Mouse (Mus musculus): ENCODE results near the gene Rnf130. TPM values are rescaled to one million over a fixed set of nuclear protein-coding genes. Genes with fewer than 3 reads are reported as not detected.

The Rnf130 gene
- total and polyA plus RNA-seq, 3 experiments = not detected

DNA sequence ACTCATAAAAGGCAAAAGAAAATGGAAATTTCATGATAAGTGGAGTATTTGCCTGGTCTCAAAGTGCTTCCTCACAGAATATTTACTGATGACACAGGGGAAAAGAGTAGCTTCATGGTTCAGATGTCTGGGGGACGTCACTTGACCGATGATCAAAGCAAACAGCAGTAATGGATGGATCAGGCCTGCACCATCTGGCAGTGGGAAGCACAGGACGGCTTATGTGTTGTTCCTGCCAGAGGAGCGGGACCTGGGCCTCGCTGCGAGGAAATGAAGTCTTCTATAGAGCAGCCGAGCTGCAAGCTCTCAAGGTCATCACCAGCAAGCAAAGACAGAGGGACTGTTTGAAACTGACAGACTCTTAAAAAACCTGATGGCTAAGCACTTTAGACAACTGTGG lies 37.0 kb downstream of the Rnf130 start:
- H3K4me2 ChIP-seq (ENCODE audit: insufficient read depth, low read depth, poor library complexity, severe bottlenecking) = no peak overlapping the region
- no peaks in the 10 kb centered on the region for H3K36me3 ChIP-seq (replicated peaks in 1 of 2; ENCODE audit: control insufficient read depth in 1 of 2, insufficient read depth in 1 of 2, low read length in 1 of 2)
- dilution Hi-C loops (cut with MboI; ENCODE audit: extremely low pct_ligation_motif_present, extremely low pct_unique_long_range_greater_than_20kb, low sequenced_read_pairs) (no loop called here), in situ Hi-C loops (cut with MboI; ENCODE audit: low pct_ligation_motif_present, low pct_unique_long_range_greater_than_20kb, low sequenced_read_pairs) (no loop called here)
- no peaks in the 10 kb centered on the region for H3K79me2 ChIP-seq (replicated peaks; ENCODE audit: control insufficient read depth, extremely low read depth, insufficient read depth, poor library complexity, severe bottlenecking)
- no peak for DNase-seq (ENCODE audit: extremely low read depth)
- H3K27ac ChIP-seq (ENCODE audit: insufficient read depth, low read depth) = no peak overlapping the region
- no peak overlapping the region for H3K4me3 ChIP-seq (replicated peaks in 1 of 3; ENCODE audit: low read depth in 2 of 3, low read length in 2 of 3, poor library complexity in 1 of 3)
- H3K9ac ChIP-seq (ENCODE audit: insufficient read depth, low read depth) = no peak overlapping the region
- H3K27me3 ChIP-seq (replicated peaks) = peaks cover 3% of the 10 kb centered on the region
- TF ChIP-seq ZNF384 (IDR thresholded peaks at IDR 0.05; ENCODE audit: low read depth, low read length) (no peak), MEF2A (IDR thresholded peaks at IDR 0.05; ENCODE audit: borderline replicate concordance, low read depth, low read length) (no peak), MYC (IDR thresholded peaks at IDR 0.05; ENCODE audit: low read depth, low read length) (no peak)
- H3K9me3 ChIP-seq (replicated peaks; ENCODE audit: low read length) = no peaks in the 10 kb centered on the region
- no peaks in the 10 kb centered on the region for H3K4me1 ChIP-seq (ENCODE audit: control insufficient read depth in 1 of 2, insufficient read depth in 2 of 2)

DNA sequence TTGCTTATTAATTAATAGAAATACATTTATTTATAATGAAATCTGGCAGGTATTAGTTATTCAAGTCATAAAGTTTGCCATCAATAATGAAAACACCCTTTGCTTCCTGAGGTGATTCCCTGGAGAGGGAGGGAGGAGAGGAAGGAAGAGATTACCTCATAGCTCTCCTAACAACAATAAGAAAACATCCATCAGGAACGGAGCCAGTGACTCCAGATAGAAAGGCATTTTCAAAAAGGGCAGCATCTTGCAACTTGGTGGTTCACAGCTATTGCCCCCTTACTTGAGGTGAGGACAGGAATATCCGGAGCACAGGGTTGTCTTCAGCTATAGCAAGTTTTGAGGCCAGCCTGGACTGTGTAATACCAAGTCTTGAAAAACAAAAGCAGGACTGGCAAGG lies 40.9 kb downstream of the Rnf130 start:
- Histone ChIP-seq H3K4me2 (ENCODE audit: insufficient read depth, low read depth, poor library complexity, severe bottlenecking) (no peak overlapping the region), H3K36me3 (replicated peaks in 1 of 2; ENCODE audit: control insufficient read depth in 1 of 2, insufficient read depth in 1 of 2, low read length in 1 of 2) (no peaks in the 10 kb centered on the region), H3K27ac (ENCODE audit: insufficient read depth, low read depth) (no peak overlapping the region), H3K4me1 (ENCODE audit: control insufficient read depth in 1 of 2, insufficient read depth in 2 of 2) (no peaks in the 10 kb centered on the region), H3K9me3 (replicated peaks; ENCODE audit: low read length) (no peaks in the 10 kb centered on the region), H3K27me3 (replicated peaks) (peaks cover 1% of the 10 kb centered on the region), H3K9ac (ENCODE audit: insufficient read depth, low read depth) (no peak overlapping the region), H3K4me3 (replicated peaks in 1 of 3; ENCODE audit: low read depth in 2 of 3, low read length in 2 of 3, poor library complexity in 1 of 3) (no peak overlapping the region), H3K79me2 (replicated peaks; ENCODE audit: control insufficient read depth, extremely low read depth, insufficient read depth, poor library complexity, severe bottlenecking) (no peaks in the 10 kb centered on the region)
- dilution Hi-C loops (cut with MboI; ENCODE audit: extremely low pct_ligation_motif_present, extremely low pct_unique_long_range_greater_than_20kb, low sequenced_read_pairs) (no loop called here), in situ Hi-C loops (cut with MboI; ENCODE audit: low pct_ligation_motif_present, low pct_unique_long_range_greater_than_20kb, low sequenced_read_pairs) (no loop called here)
- DNase-seq (ENCODE audit: extremely low read depth) = no peak
- no peak for TF ChIP-seq ELF1 (IDR thresholded peaks at IDR 0.05; ENCODE audit: low read depth, low read length)
- no peak for TF ChIP-seq E2F4 (IDR thresholded peaks at IDR 0.05; ENCODE audit: insufficient replicate concordance, low read depth, low read length)
- no peak for TF ChIP-seq CHD2 (IDR thresholded peaks at IDR 0.05; ENCODE audit: low read length)
- no peak for TF ChIP-seq MAX (IDR thresholded peaks at IDR 0.05; ENCODE audit: low read length)
- TF ChIP-seq USF1 (IDR thresholded peaks at IDR 0.05; ENCODE audit: low read depth, low read length) = no peak
- no peak for TF ChIP-seq CTCF (conservative IDR thresholded peaks at IDR 0.05 in 1 of 2, IDR thresholded peaks at IDR 0.05 in 1 of 2; ENCODE audit: low read depth in 2 of 2, low read length in 2 of 2)
- no peak for TF ChIP-seq CHD1 (IDR thresholded peaks at IDR 0.05; ENCODE audit: low read depth, low read length)
- TF ChIP-seq MYC (IDR thresholded peaks at IDR 0.05; ENCODE audit: low read depth, low read length) = no peak
- no peak for TF ChIP-seq NELFE (IDR thresholded peaks at IDR 0.05; ENCODE audit: low read depth, low read length)
- no peak for TF ChIP-seq USF2 (conservative IDR thresholded peaks at IDR 0.05; ENCODE audit: low read depth, low read length)

DNA sequence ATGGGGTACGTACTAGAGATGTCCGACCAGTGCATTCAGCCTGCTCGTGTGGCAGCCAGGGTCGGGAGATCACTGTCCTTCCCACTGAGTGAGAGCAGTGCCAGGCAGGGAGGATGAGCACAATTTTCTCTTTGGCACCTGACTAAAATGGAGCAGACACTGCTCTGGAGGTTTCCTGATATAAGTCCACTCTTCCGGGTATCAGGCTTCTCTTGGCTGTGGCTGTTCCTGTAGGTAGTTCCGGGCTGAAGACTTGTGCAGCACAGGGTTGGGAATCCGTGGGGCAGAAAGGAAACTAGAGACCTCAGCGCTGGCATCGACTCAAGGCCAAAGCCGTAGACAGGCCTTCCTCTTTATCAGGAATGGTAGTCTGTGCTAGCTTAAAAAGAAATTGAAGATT lies 48.7 kb downstream of the Rnf130 start:
- H3K4me2 ChIP-seq (ENCODE audit: insufficient read depth, low read depth, poor library complexity, severe bottlenecking) = no peak overlapping the region
- no peak overlapping the region for H3K4me3 ChIP-seq (replicated peaks in 1 of 3; ENCODE audit: low read depth in 2 of 3, low read length in 2 of 3, poor library complexity in 1 of 3)
- dilution Hi-C loops (cut with MboI; ENCODE audit: extremely low pct_ligation_motif_present, extremely low pct_unique_long_range_greater_than_20kb, low sequenced_read_pairs) = no loop called here
- no peak for DNase-seq (ENCODE audit: extremely low read depth)
- no peaks in the 10 kb centered on the region for H3K9me3 ChIP-seq (replicated peaks; ENCODE audit: low read length)
- H3K9ac ChIP-seq (ENCODE audit: insufficient read depth, low read depth) = no peak overlapping the region
- no peak overlapping the region for H3K27ac ChIP-seq (ENCODE audit: insufficient read depth, low read depth)
- H3K79me2 ChIP-seq (replicated peaks; ENCODE audit: control insufficient read depth, extremely low read depth, insufficient read depth, poor library complexity, severe bottlenecking) = no peaks in the 10 kb centered on the region
- peaks cover 0 to 2% of the 10 kb centered on the region in 2 experiments; a peak in 1 of 4 replicates for H3K4me1 ChIP-seq (ENCODE audit: control insufficient read depth in 1 of 2, insufficient read depth in 2 of 2)
- H3K27me3 ChIP-seq (replicated peaks) = no peaks in the 10 kb centered on the region
- in situ Hi-C loops (cut with MboI; ENCODE audit: low pct_ligation_motif_present, low pct_unique_long_range_greater_than_20kb, low sequenced_read_pairs) = no loop called here
- TF ChIP-seq CHD2 (IDR thresholded peaks at IDR 0.05; ENCODE audit: low read length) = no peak
- TF ChIP-seq MAFK (IDR thresholded peaks at IDR 0.05; ENCODE audit: insufficient replicate concordance, low read length) = no peak
- TF ChIP-seq CTCF (conservative IDR thresholded peaks at IDR 0.05 in 1 of 2, IDR thresholded peaks at IDR 0.05 in 1 of 2; ENCODE audit: low read depth in 2 of 2, low read length in 2 of 2) = no peak
- no peak for TF ChIP-seq MEF2A (IDR thresholded peaks at IDR 0.05; ENCODE audit: borderline replicate concordance, low read depth, low read length)
- no peak for TF ChIP-seq BHLHE40 (IDR thresholded peaks at IDR 0.05; ENCODE audit: low read depth, low read length)
- TF ChIP-seq TCF12 (IDR thresholded peaks at IDR 0.05; ENCODE audit: low read depth, low read length) = no peak
- TF ChIP-seq ETS1 (conservative IDR thresholded peaks at IDR 0.05; ENCODE audit: low read depth, low read length) = no peak
- no peak for TF ChIP-seq JUND (conservative IDR thresholded peaks at IDR 0.05; ENCODE audit: low read depth, low read length)
- TF ChIP-seq POLR2AphosphoS2 (IDR thresholded peaks at IDR 0.05; ENCODE audit: low read depth, low read length) = no peak
- TF ChIP-seq CHD1 (IDR thresholded peaks at IDR 0.05; ENCODE audit: low read depth, low read length) = no peak
- no peak for TF ChIP-seq EP300 (IDR thresholded peaks at IDR 0.05; ENCODE audit: low read length)
- TF ChIP-seq SMC3 (IDR thresholded peaks at IDR 0.05; ENCODE audit: low read depth, low read length) = no peak
- TF ChIP-seq HCFC1 (IDR thresholded peaks at IDR 0.05; ENCODE audit: low read depth, low read length) = no peak
- TF ChIP-seq KAT2A (IDR thresholded peaks at IDR 0.05; ENCODE audit: insufficient replicate concordance, low read length) = no peak
- no peak for TF ChIP-seq NELFE (IDR thresholded peaks at IDR 0.05; ENCODE audit: low read depth, low read length)
- no peak for TF ChIP-seq ELF1 (IDR thresholded peaks at IDR 0.05; ENCODE audit: low read depth, low read length)
- TF ChIP-seq ZKSCAN1 (IDR thresholded peaks at IDR 0.05; ENCODE audit: borderline replicate concordance, low read depth, low read length) = no peak
- no peaks in the 10 kb centered on the region for H3K36me3 ChIP-seq (replicated peaks in 1 of 2; ENCODE audit: control insufficient read depth in 1 of 2, insufficient read depth in 1 of 2, low read length in 1 of 2)
